Mouse (Mus musculus): ENCODE data around the gene Gm9573. TPM values are rescaled to one million over a fixed set of nuclear protein-coding genes. Genes with fewer than 3 reads are reported as not detected.

Gene Gm9573
- not detected in 2 replicates for polyA plus RNA-seq (2012; rRNA removed)

DNA sequence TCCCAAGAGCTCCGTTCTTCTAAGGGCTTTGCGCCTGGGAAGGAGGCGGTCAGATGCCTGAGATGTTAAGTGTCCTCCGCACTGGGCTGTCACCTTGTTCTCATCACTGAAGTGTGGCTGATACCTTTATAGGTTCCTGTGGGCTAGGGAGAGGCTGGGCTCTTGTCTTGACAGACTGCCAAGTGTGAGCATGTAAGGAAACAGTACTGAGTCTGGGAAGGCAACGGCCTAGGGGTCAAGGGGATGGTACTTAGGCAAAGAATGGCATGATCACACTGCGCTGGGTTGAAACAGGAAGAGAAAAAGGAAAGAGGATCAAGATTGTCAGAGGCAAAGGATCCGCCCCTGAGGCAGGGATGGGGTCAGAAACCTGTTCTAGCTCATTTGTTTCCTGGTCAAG, at the start of gene Gm9573:
Gene Gm9573 (minus strand): TSS at position 101 of the 400 bp plus-strand sequence.
- H3K4me3 ChIP-seq (ENCODE audit: insufficient read depth, low read depth, low read length) = no peak within 1 kb of the TSS
- no peaks in the 10 kb centered on the region for H3K4me1 ChIP-seq (ENCODE audit: control insufficient read depth, insufficient read depth, low read length)
- no peaks in the 10 kb centered on the region for H3K36me3 ChIP-seq (ENCODE audit: control insufficient read depth, insufficient read depth, low read length)
- no peak within 1 kb of the TSS for H3K27ac ChIP-seq (ENCODE audit: insufficient read depth, low read depth, low read length)
- no peak for DNase-seq
- TF ChIP-seq CTCF (conservative IDR thresholded peaks at IDR 0.05; ENCODE audit: insufficient read depth, insufficient read length, low read depth, low read length) (no peak), POLR2A (IDR thresholded peaks at IDR 0.05; ENCODE audit: low read depth, low read length) (no peak)
- no peaks in the 10 kb centered on the region for H3K27me3 ChIP-seq (replicated peaks; ENCODE audit: control insufficient read depth, insufficient read depth, low read length)
- WGBS = 79% methylated on average over 7 of the region's 7 CpGs

DNA sequence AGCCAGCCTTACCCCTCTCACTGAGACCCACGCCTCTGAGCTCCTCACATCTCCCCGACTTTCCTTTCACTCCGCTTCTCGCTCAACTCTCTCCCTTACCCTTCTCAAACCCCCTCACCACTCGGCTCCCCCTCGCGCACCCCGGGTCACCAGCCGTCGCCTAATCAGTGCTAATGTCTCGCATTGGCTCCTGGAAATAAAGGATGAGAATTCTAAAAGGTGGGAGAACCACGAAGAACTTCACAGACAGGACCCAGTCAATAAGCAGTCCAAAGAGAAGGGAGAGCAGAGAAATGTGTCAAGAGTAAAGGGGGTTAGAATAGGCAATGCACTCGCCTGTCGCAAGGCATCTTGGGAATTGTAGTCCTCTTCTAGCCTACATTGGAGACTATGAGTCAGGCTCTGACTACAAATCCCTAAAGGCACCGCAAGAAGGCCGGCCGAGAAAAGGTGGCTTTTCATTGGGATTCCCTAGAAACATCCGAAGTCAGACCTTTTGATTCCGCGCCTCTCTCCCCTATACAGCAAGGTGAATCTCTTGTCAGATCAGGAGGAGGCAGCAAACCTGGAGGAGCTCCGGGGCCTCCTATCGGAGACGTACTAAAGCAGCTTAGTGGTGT, 47.1 kb upstream of the Gm9573 start, which contains the start of gene Gtf2h4:
Gene Gtf2h4 (minus strand): TSS at position 324 of the 620 bp plus-strand sequence.
- Histone ChIP-seq H3K27me3 (replicated peaks; ENCODE audit: control insufficient read depth, insufficient read depth, low read length) (no peaks in the 10 kb centered on the region), H3K27ac (ENCODE audit: insufficient read depth, low read depth, low read length) (peak within 1 kb of the TSS; percentile 40; the same call in 1 of the 2 replicates), H3K36me3 (ENCODE audit: control insufficient read depth, insufficient read depth, low read length) (no peaks in the 10 kb centered on the region), H3K4me1 (ENCODE audit: control insufficient read depth, insufficient read depth, low read length) (no peaks in the 10 kb centered on the region; the same call in 1 of the 2 replicates), H3K4me3 (ENCODE audit: insufficient read depth, low read depth, low read length) (peak within 1 kb of the TSS; percentile 84)
- WGBS = 1% methylated on average over 23 of the region's 23 CpGs
- DNase-seq = peak; percentile 98
- TF ChIP-seq CTCF (conservative IDR thresholded peaks at IDR 0.05; ENCODE audit: insufficient read depth, insufficient read length, low read depth, low read length) (no peak), POLR2A (IDR thresholded peaks at IDR 0.05; ENCODE audit: low read depth, low read length) (no peak)

DNA sequence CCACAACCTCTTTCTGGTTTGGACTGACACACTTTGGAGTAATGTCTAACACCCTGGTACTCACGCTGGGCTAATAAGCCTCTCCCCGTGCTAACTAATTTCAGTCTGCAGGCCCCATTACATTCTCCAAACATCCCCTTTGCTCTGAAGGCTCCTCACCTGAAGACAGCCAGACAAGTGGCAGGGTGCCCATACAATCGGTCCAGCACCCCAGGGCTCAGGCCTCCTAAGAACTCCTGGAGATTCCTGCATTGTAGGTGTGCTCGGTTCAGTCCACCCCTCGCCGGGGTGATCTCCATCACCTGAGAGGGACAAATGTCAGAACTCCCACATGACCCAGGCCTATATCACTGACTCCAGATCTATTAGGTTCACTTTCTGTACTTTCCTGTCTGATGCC, 46.1 kb upstream of the Gm9573 start:
- TF ChIP-seq POLR2A (IDR thresholded peaks at IDR 0.05; ENCODE audit: low read depth, low read length) (no peak), CTCF (conservative IDR thresholded peaks at IDR 0.05; ENCODE audit: insufficient read depth, insufficient read length, low read depth, low read length) (no peak)
- DNase-seq = no peak
- no peaks in the 10 kb centered on the region for H3K27me3 ChIP-seq (replicated peaks; ENCODE audit: control insufficient read depth, insufficient read depth, low read length)
- H3K36me3 ChIP-seq (ENCODE audit: control insufficient read depth, insufficient read depth, low read length) = no peaks in the 10 kb centered on the region
- H3K4me1 ChIP-seq (ENCODE audit: control insufficient read depth, insufficient read depth, low read length) = no peaks in the 10 kb centered on the region; the same call in 1 of the 2 replicates
- WGBS = 83% methylated on average over 6 of the region's 6 CpGs
- no peak overlapping the region for H3K27ac ChIP-seq (ENCODE audit: insufficient read depth, low read depth, low read length)
- H3K4me3 ChIP-seq (ENCODE audit: insufficient read depth, low read depth, low read length) = no peak overlapping the region

DNA sequence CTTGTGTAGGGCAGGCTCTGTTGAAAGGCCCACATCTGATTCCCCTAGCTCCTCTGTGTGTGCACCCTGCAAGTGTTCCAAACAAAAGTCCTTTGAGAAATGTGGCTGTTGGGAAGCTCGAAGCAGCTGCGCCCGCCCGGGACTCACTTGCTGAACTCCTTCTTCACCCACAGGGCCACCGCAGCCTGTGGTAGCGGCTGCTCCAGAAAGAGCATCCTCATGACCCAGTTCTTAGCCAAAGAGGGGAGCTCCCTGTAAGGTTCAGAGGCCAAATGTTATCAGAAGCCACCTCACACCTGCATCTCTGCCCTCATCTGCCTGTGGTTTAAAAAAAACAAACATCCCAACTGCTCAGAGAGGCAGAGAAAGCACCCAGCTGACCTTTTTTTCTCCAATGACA, 45.4 kb upstream of the Gm9573 start:
- Histone ChIP-seq H3K27ac (ENCODE audit: insufficient read depth, low read depth, low read length) (no peak overlapping the region), H3K27me3 (replicated peaks; ENCODE audit: control insufficient read depth, insufficient read depth, low read length) (no peaks in the 10 kb centered on the region), H3K4me3 (ENCODE audit: insufficient read depth, low read depth, low read length) (no peak overlapping the region), H3K36me3 (ENCODE audit: control insufficient read depth, insufficient read depth, low read length) (no peaks in the 10 kb centered on the region), H3K4me1 (ENCODE audit: control insufficient read depth, insufficient read depth, low read length) (no peaks in the 10 kb centered on the region; the same call in 1 of the 2 replicates)
- DNase-seq = no peak
- no peak for TF ChIP-seq POLR2A (IDR thresholded peaks at IDR 0.05; ENCODE audit: low read depth, low read length)
- no peak for TF ChIP-seq CTCF (conservative IDR thresholded peaks at IDR 0.05; ENCODE audit: insufficient read depth, insufficient read length, low read depth, low read length)
- WGBS = 94% methylated on average over 6 of the region's 6 CpGs

DNA sequence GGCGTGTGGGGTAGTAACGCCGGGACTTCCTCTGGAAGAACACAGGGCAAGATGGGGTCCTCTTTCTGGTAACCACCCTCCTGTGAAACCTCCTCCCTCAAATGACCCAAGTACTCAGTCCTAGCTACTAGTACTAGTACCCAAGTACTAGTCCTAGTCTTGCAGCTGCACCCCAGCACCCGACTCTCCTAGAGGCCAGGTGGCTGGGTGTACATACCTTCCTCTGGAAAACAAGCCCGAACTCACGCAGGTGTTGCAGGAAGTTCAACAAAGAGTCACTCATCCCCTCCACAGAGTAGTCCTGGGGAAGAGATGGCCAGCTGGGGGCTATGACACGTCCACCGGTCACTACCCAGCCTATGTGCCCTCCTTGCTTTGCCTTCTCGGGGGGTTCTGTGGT, 43.3 kb upstream of the Gm9573 start:
- H3K27me3 ChIP-seq (replicated peaks; ENCODE audit: control insufficient read depth, insufficient read depth, low read length) = no peaks in the 10 kb centered on the region
- DNase-seq = no peak
- no peak overlapping the region for H3K27ac ChIP-seq (ENCODE audit: insufficient read depth, low read depth, low read length)
- TF ChIP-seq CTCF (conservative IDR thresholded peaks at IDR 0.05; ENCODE audit: insufficient read depth, insufficient read length, low read depth, low read length) = no peak
- no peak for TF ChIP-seq POLR2A (IDR thresholded peaks at IDR 0.05; ENCODE audit: low read depth, low read length)
- H3K4me1 ChIP-seq (ENCODE audit: control insufficient read depth, insufficient read depth, low read length) = no peaks in the 10 kb centered on the region; the same call in 1 of the 2 replicates
- no peaks in the 10 kb centered on the region for H3K36me3 ChIP-seq (ENCODE audit: control insufficient read depth, insufficient read depth, low read length)
- no peak overlapping the region for H3K4me3 ChIP-seq (ENCODE audit: insufficient read depth, low read depth, low read length)
- 91% methylated on average over 9 of the region's 9 CpGs for WGBS

DNA sequence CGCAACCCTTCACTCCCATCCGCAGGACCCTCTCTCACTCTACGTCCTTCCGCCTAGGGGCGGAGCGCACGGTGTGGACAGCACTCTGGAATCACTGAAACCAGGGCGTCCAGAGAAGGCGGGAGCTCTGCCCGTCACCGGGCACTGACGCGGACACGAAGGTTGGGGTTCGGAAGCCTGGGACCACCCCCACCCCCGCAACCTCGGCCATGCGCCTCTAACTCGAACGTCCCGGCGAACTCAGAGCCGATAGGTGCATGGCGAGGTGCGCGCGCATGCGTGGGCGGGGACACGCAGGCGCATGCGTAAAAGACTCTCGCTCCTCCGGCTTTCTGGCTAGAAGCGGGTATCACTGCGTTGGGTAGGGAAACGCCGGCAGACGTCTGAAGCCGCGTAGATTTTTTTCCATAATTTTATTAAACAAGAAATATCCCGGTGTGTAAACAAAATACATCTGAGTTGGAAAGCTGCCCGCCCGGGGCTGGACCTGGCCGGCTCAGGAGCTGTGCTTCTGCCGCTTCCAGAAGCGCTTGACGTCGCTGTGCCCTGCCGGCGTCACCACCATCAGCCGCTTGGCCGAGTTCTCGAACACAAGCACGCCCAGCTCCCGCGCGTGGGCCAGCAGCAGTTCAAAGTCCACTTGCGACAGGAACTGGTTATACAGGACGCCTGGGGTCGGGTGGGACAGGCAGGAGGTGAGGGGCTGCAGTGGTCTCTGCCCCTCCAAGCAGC, 41.1 kb upstream of the Gm9573 start, which contains the start of gene Vars2:
Gene Vars2 (minus strand): TSS at position 259 of the 732 bp plus-strand sequence.
- Histone ChIP-seq H3K4me3 (ENCODE audit: insufficient read depth, low read depth, low read length) (peak within 1 kb of the TSS; percentile 81), H3K4me1 (ENCODE audit: control insufficient read depth, insufficient read depth, low read length) (no peaks in the 10 kb centered on the region), H3K27ac (ENCODE audit: insufficient read depth, low read depth, low read length) (peak within 1 kb of the TSS; percentile 51), H3K36me3 (ENCODE audit: control insufficient read depth, insufficient read depth, low read length) (no peaks in the 10 kb centered on the region), H3K27me3 (replicated peaks; ENCODE audit: control insufficient read depth, insufficient read depth, low read length) (no peaks in the 10 kb centered on the region)
- peak; percentile 98 for DNase-seq
- TF ChIP-seq CTCF (conservative IDR thresholded peaks at IDR 0.05; ENCODE audit: insufficient read depth, insufficient read length, low read depth, low read length) = no peak
- TF ChIP-seq POLR2A (IDR thresholded peaks at IDR 0.05; ENCODE audit: low read depth, low read length) = peak; percentile 77
- under 1% methylated on average over 61 of the region's 61 CpGs for WGBS

DNA sequence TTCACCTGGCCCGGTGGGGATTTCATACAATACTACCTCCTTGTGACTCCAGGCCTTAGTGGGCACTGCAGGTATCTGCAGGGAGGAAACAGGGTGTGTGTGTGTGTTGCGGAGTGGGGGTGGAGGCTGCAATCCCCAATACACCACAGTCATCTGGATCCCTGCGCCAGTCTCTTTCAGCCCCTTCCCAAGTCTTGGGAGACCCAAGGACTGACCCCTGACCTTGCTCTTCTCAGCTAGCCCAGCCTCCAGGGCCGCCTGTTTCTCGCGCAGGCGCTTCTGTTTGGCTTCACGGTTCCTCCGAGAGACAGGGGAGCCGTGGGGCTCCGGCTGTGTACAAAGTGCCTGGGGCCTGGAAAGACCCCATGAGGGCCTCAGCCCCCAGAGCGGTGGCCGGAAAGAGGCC, 40.4 kb upstream of the Gm9573 start:
- H3K27ac ChIP-seq (ENCODE audit: insufficient read depth, low read depth, low read length) = 0 out of 2 replicates have a peak overlapping the region, but pooled peaks have one; percentile 8
- WGBS = 4% methylated on average over 13 of the region's 13 CpGs
- no peak for TF ChIP-seq CTCF (conservative IDR thresholded peaks at IDR 0.05; ENCODE audit: insufficient read depth, insufficient read length, low read depth, low read length)
- TF ChIP-seq POLR2A (IDR thresholded peaks at IDR 0.05; ENCODE audit: low read depth, low read length) = no peak
- H3K27me3 ChIP-seq (replicated peaks; ENCODE audit: control insufficient read depth, insufficient read depth, low read length) = no peaks in the 10 kb centered on the region
- no peak for DNase-seq
- peak overlapping the region; percentile 81 for H3K4me3 ChIP-seq (ENCODE audit: insufficient read depth, low read depth, low read length)
- no peaks in the 10 kb centered on the region for H3K4me1 ChIP-seq (ENCODE audit: control insufficient read depth, insufficient read depth, low read length)
- H3K36me3 ChIP-seq (ENCODE audit: control insufficient read depth, insufficient read depth, low read length) = no peaks in the 10 kb centered on the region
